Mouse (Mus musculus): ENCODE results near the gene Actl7b.

Actl7b gene

DNA sequence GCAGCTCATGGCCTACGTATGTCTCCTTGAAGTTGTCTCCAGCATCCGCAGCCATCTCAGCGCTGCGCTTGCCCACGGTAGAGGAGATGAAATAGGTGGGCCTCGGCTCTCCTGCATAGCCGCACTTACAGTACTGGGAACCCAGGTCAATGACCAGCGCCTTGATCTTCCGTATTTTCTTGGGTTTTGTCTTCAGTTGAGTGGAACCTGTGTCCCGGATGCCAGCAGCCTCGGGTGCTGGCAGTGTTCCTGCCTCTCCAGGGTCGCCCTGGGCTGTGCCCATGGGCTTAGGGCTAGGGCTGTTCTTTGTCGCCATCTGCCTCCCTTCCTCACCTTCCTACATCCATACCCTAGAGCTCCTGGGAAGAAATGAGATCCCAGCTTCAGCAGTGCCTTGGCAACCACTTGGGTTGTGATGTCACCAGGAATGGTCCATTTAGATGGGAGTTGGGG lies at the start of gene Actl7b:
TSS of gene Actl7b (minus strand) at position 403 of the 453 bp plus-strand sequence.
- in situ Hi-C loops (cut with MboI, MseI) = loop anchor here (10.0 kb wide), 1 partner anchor 414 kb away; no protein-coding TSS in a partner anchor

DNA sequence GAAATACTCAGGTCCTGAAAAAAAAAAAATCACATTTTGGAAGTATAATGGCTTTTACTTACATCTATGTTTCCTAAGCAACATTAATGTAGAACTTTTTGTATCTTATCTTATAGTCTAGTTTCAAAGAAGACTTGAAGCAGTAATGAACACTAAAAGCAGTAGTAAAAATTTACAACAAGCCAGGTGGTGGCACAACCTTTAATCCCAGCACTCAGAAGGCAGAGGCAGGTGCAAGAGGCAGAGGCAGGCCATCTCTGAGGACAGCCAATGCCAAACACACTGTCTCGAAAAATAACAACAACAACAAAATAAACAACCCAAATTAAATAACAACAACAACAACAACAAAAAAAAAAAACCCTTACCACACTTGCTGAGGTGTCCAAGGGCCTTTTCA lies 29.8 kb upstream of the Actl7b start:
- in situ Hi-C loops (cut with MboI, MseI) = loop anchor here (25.0 kb wide), 1 partner anchor 1141 kb away; the partner anchor contains the start of gene D630039A03Rik

DNA sequence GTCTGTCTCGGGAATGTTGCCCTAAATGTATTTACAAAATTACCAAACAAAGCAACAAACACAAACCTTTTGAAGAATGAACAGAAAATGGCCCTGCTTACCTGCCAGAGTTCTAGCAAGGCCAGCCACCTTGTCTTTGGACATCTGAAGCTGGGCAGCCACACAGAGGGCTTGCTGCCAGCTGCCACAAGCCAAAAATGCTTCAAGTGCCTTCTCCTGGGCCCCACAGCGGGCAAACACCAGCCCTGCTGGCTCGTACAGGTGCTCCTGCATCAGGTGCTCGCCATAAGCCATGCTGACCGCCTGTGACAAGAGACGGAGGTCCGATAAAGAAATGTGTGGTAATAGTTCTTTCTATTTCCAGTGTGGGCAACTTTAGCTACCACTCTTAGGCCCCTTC lies 27.7 kb upstream of the Actl7b start:
- in situ Hi-C loops (cut with MboI, MseI) = loop anchor here (25.0 kb wide), 1 partner anchor 1143 kb away; the partner anchor contains the start of gene D630039A03Rik

DNA sequence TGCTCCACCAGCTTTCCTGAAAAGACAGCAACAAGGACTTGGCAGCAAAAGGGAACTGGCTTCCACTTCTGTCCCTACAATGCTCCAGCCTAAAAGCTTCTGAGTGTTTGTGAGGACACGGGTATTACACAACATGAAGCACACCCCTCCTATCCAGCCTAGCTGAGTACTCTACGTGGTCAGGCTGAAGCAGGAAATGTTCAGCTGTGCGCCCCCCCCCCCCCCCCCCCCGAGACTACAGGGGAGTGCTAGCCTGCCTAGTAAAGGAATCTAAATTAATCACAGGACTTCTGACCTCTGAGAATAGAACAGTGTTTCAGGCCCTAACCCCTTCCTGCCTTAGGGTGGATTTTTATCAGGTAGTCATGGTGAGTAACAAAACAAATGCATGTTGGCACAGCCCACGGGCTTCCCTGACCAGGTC lies 26.6 kb upstream of the Actl7b start:
- in situ Hi-C loops (cut with MboI, MseI) = loop anchor here (25.0 kb wide), 1 partner anchor 1144 kb away; the partner anchor contains the start of gene D630039A03Rik

DNA sequence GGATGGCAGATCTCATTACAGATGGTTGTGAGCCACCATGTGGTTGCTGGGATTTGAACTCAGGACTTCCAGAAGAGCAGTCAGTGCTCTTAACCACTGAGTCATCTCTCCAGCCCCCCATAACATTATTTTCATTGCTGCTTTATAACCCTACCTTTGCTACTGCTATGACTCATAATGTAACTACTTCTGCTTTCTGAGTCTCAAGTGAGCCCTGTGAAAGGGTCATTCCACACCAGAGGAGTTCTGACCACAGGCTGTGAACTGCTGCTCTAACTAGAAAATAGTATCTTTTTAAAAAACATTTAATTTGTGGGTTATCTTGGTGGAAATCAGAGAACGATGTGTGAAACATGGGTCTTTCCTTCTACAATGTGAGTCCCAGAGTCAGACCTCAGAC lies 16.4 kb upstream of the Actl7b start:
- in situ Hi-C loops (cut with MboI, MseI) = loop anchor here (25.0 kb wide), 1 partner anchor 1155 kb away; the partner anchor contains the start of gene D630039A03Rik

DNA sequence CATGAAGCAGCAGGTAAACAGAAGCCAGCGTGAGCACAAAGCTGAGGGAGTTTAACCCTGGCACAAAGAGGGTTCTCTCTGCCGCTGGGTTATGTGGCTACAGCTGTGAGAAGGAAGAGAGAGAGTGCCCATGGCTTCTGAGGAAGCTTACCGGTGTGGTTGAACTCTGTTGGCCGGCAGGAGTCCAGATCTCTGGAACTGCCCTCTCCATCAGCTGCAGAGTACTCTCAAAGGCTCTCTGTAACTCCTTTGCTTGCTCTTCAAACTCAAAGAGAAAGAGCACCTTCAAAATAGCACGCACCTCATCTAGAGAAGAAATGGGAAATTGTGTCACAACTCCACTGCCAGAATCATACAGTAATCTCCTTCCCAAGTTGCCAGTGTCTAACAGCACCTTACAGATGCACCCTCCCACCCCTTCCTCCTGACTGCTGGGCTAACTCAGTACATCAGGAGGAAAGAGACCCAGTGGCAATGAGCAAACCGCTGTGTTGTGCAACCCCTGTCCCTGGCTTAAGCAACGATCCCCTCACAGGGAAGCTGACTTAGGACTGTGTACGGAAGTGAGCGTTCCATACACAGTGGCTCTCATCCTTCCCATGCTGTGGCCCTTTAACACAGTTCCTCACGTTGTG lies 15.8 kb upstream of the Actl7b start:
- in situ Hi-C loops (cut with MboI, MseI) = loop anchor here (25.0 kb wide), 1 partner anchor 1155 kb away; the partner anchor contains the start of gene D630039A03Rik

DNA sequence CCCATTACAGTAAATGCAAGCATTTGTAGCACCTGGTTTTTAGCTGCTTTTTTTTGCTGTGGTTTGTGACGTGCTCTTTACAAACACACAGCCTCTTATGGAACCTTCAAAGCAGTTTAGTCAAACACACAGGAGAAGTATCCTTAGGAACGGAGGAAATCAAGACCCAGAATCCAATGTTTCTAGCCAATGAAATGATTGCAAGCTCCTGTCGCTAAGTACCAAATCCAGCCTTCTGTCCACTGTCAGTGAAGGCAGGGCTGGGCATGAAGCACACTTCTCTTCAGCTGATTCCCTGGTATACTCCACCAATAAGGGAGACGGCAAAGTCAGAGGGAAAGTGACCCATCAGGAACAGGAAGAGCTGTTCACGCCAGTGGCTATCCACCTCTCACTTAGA lies 14.8 kb upstream of the Actl7b start:
- in situ Hi-C loops (cut with MboI, MseI) = loop anchor here (25.0 kb wide), 1 partner anchor 1156 kb away; the partner anchor contains the start of gene D630039A03Rik

DNA sequence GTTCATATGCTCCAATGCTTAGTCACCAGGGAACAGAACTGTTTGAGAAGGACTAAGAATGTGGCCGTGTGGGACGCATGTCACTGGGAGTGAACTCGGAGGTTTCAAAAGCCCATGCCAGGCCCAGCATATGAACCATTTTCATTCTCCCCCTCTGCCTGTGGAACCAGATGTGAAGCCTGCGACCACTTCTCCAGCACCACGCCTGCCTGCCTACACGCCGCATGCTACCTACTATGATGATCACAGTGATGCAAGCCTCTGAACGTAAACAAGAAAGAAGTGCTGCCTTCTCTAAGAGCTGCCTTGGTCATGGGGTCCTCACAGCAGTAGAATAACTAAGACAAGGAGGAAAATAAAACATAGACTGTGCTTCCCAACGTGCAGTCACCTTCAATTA lies 6.2 kb upstream of the Actl7b start:
- in situ Hi-C loops (cut with MboI, MseI) = loop anchor here (10.0 kb wide), 1 partner anchor 407 kb away; no protein-coding TSS in a partner anchor

DNA sequence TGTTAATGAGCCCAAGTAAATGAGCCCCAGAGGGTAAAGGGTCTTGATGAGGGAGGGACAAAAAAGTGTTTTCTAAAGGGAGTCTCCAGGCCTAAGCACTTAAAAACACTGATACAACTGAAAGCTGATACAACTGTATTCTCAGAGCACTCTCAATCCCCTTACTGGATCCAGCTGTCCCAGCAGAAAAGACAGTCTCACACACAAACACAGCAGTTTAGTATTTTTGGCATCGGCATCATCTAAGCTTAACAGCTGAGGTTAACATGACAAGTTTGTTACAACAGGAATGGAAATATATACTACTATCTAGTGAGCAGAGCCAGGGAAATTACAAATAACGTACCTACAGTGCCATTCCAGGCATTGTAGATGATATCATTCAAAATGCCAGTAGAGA lies 5.1 kb upstream of the Actl7b start:
- in situ Hi-C loops (cut with MboI, MseI) = loop anchor here (10.0 kb wide), 1 partner anchor 408 kb away; no protein-coding TSS in a partner anchor

DNA sequence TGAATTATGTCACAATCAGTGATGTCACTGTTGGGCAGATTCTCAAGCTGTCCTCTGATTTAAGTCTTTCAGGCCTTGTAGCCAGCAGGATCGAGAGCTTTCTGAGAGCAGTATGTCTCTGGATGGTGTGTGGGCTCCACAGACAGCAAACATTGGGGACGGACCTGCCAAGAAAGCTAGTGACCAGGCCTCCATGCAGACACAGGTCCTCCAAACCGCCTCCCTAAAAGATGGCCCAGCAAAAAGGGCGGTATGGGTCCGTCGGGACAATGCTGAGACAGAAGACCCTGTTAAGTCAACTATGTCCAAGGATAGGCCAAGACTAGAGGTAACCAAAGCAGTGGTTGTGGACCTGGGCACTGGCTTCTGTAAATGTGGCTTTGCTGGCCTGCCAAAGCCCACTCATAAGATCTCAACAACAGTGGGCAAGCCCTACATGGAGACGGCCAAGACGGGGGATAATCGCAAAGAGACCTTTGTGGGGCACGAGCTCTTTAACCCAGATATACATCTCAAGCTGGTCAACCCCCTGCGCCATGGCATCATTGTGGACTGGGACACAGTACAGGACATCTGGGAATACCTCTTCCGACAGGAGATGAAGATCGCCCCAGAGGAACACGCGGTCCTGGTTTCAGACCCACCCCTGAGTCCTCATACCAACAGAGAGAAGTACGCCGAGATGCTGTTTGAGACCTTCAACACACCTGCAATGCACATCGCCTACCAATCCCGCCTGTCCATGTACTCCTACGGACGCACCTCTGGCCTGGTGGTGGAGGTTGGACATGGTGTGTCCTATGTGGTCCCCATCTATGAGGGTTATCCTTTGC lies 2.3 kb upstream of the Actl7b start, which contains the start of gene Actl7a:
TSS of gene Actl7a (plus strand) at position 51 of the 833 bp plus-strand sequence.
- in situ Hi-C loops (cut with MboI, MseI) = loop anchor here (10.0 kb wide), 1 partner anchor 411 kb away; no protein-coding TSS in a partner anchor

DNA sequence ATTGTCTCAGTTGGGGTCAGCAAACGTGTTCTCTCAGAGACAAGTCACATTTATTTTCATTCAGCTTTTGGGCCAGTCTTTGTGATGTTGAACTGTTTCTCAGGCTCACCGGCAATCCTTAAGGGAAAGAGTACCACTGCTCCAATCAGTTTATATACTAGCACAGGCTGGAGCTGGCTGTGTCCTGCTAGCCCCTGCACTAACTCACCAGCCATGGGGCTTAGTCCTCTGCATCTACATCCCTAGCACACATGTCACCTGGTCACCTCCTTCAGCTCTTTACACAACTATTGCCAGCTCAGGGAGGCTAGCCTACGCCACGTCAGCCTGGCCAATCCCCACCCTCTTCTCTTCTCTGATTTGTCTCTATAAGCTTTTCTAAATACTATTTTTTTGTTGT lies 1.5 kb upstream of the Actl7b start:
- in situ Hi-C loops (cut with MboI, MseI) = loop anchor here (10.0 kb wide), 1 partner anchor 412 kb away; no protein-coding TSS in a partner anchor

DNA sequence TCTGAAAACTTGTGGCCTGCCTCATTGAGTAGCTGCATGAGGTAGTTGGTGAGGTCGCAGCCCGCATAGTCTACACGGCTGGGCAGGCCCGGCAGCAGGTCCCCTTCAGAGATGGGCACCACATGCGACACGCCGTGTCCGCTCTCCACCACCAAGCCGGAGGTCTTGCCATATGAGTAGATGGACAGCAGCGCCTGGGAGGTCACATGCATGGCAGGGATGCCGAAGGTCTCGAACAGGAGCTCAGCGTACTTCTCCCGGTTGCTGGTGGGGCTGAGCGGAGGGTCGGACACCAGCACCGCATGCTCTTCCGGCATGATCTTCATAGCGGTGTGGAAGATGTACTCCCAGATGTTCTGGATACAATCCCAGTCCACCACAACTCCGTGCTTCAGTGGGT lies 632 bp downstream of the Actl7b start:
- in situ Hi-C loops (cut with MboI, MseI) = loop anchor here (10.0 kb wide), 1 partner anchor 414 kb away; no protein-coding TSS in a partner anchor

DNA sequence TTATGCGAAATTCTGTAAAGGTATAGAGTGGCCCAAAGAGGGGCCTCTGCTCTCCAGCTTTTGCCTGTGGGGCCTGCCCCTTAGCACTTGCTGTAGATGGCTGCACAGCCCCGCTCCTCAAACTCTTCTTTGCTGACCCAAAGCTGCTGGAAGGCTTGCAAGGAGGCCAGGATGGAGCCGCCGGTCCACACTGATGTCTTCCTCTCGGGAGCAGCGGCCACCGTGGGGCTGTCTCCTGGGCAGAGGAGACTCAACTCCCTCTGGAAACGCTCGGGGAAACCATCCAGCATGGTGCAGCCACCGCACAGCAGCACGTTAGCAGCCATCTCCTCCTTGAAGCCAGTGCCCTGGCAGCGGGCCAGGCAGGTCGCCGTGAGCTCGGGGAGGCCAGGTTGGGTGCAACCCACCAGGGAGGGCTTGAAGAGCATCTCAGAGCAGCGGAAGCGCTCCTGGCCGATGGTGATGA lies 1.2 kb downstream of the Actl7b start, which contains the start of gene Gm26657:
TSS of gene Gm26657 (plus strand) at position 51 of the 466 bp plus-strand sequence.
- in situ Hi-C loops (cut with MboI, MseI) = loop anchor here (10.0 kb wide), 1 partner anchor 415 kb away; no protein-coding TSS in a partner anchor

DNA sequence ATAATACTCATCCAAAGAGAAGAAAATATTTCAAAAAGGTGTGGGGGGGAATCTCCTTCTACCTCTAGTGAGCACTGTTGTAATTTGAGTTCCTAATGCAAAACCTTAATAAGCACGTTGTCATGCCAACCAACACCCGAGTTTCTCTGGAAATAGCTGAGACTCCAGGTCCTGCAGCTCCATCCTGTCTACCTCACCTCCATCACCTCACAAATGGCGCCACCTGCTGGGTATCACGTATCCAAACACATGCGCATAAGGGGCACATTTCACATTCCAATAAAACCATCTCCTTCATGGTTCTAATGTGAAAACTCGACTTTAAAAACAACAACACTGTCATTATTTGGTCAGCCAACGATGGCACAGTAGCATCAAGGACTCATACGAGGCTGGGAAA lies 15.4 kb downstream of the Actl7b start:
- in situ Hi-C loops (cut with MboI, MseI) = no loop called here

DNA sequence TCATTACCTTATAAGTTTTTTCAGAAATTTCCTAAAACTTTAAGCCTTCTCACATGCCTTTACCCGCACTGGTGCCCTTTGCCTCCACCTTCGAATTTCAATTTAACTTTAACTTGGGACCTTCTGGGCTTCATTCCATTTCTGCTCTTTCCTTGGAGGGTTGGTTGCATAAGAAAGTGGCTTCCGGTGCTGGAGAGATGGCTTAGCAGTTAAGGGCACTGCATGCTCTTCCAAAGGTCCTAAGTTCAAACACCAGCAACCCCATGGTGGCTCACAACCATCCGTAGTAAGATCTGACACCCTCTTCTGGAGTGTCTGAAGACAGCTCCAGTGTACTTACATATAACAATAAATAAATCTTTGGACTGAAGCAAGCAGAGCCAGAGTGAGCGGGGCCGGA lies 18.0 kb downstream of the Actl7b start:
- in situ Hi-C loops (cut with MboI, MseI) = no loop called here

DNA sequence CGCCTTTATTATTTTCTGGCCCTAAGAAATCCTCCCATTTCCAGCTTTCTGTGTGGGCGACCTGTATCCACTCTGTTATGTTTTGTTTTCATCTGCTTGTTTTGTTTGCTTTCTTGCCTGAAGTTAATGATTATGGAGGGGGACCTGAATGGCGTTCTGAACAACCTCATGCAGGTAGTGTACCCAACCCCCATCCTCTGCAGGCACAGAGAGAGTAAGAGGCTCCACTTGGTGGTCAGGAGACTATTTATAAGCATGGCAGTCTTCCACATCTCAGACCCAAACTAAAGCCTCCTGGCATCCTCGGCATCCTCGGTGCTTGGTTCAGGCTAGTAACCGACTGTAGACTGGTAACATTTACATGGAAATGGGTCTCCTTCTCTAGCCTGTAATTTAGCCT lies 18.9 kb downstream of the Actl7b start:
- in situ Hi-C loops (cut with MboI, MseI) = no loop called here

DNA sequence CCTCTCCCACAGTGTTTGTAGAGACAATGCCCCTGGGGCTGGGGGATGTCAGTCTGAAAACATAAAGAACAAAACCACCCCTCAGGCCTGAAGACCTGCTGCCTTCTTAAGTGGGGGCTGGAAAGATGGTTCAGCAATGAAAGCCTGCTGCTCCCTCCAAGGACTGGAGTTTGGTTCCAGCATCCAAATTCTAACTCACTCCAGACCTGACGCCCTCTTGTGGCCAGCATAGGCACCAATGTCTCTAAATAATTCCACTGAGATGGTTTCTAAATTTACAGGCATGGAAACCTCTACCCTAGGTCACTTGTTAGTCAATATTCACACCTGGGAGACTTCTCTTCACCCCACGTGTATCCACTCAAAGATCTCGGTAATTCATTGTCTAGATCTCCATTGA lies 19.8 kb downstream of the Actl7b start:
- in situ Hi-C loops (cut with MboI, MseI) = no loop called here

DNA sequence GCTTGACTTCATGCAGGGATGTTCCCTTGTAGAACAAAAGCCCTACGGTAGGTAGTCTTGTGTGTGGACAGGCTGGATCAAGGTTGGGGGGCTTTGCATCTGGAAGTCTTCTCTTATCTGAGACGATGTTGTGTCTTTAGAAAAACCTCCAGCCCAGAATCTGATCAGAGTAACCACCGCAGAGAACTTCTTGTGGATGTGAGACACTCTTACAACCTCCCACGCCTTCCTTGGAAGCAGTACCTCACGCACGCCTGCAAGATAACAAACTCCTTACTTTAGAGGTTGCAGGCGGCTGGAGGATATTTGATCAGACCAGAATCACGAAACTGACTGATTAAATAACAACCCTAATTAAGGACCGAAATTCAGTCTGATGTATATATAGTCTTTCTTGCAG lies 20.8 kb downstream of the Actl7b start:
- in situ Hi-C loops (cut with MboI, MseI) = no loop called here

DNA sequence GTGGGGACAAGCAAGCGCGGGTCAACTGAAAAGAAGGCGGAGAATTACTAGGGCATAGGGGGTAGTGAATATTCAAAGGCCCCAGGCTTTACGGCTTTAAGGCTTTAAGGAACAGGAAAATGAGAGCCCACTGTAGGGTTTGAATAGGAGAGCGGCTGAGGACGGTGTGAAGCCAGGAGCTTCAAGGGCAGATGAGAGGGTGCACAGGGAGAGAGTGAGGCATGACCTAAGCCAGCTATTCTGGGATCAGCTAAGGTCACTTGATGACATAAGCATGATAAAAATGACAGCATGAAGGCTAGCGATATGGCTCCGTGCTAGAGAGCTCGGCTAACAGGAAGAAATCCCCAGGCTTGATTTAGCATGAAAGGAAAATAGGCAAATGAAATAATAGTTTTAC lies 21.8 kb downstream of the Actl7b start:
- in situ Hi-C loops (cut with MboI, MseI) = no loop called here

DNA sequence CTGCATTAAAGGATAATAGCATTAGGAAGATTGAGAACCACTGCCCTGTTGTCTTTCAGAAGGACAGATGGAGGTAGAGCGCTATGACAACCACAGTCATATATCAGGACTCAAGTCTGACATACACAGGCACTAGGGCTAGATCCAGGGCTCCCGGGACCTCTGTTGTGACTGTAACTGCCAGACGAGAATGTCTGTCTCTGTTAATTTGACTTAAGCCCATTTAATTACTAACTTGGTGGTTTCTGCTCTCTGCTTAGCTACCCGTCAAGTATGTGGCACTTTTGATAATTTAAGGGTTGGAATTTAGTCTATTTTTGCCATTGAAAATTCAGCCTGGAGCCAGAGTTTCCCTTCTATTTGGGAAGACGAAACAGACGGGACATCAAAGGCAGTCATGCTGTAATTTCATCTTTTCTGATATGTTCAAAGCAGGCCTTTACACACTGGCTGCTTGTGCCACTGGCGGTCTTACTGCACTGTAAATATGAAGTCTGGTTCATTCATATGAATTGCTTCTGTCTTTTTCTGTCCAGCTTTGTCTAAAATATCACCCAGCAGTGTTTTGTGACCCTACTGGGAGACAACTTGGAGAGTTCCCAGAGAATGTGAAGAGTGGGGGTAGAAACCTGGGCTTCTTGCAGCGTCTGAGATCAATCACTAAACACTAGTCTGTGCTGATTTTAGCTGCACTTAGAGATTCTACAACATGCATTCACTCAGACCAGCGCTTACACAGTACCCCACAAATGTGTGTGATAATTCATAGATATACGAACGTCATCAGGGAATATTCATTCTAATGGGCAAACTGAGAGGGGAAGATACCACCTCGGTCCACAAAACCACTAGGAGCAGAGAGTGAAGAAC lies 22.4 kb downstream of the Actl7b start:
- in situ Hi-C loops (cut with MboI, MseI) = no loop called here

DNA sequence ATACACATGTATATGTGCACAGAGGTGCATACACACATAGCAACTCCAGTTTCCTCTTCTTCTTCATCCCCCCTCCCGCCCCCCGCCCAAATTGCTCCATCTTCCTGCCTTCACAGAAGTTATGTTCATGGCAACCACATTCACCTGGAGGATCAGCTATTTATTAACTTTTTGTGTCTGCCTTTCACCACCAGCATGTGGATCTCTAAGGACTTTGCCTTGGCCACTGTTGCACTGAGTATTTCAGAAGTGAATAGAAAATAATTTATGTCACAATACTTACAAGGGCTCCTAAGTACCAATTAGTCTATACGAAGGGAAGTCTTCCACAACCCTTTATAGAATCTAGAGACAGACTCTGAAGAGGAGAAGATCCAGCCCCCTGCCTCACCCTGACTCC lies 23.3 kb downstream of the Actl7b start:
- in situ Hi-C loops (cut with MboI, MseI) = no loop called here
